Mouse (Mus musculus) heart, adult 8-10 months (tissue): Measurements from ENCODE around the gene Adora1. TPM values are rescaled to one million over a fixed set of nuclear protein-coding genes. Genes with fewer than 3 reads are reported as not detected.

Source experiments
- DNase-seq: peaks from one replicate; pipeline ENCODE4 v3.0.0; 2022; ENCODE audit warnings: low spot score
- total RNA-seq, 4 experiments: library from RNA; stranded (reverse); gene quantifications; 2 replicates each; pipeline ENCODE4 v1.2.4; 2022

Adora1 gene
- total RNA-seq, 4 experiments from 2014 or later = 8.6 to 14.1 (median 12.7) TPM

DNA sequence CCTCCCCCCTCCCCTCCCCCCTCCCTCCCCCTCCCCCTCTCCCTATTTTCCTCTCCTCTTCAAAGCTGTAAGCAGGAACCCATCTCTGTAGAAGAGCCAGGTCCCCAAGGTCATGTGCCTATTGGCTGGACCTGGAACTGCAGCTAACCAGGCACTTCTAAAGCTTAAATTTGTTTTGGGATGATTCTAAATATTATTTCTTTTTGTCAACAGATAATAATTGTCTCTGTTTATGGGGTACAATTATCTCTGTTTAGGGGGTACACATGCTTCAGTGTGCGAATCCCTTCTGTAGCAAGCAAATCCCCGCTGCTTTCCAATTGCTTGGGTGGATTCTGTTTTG, 18.6 kb downstream of the Adora1 start:
- no peak for DNase-seq

DNA sequence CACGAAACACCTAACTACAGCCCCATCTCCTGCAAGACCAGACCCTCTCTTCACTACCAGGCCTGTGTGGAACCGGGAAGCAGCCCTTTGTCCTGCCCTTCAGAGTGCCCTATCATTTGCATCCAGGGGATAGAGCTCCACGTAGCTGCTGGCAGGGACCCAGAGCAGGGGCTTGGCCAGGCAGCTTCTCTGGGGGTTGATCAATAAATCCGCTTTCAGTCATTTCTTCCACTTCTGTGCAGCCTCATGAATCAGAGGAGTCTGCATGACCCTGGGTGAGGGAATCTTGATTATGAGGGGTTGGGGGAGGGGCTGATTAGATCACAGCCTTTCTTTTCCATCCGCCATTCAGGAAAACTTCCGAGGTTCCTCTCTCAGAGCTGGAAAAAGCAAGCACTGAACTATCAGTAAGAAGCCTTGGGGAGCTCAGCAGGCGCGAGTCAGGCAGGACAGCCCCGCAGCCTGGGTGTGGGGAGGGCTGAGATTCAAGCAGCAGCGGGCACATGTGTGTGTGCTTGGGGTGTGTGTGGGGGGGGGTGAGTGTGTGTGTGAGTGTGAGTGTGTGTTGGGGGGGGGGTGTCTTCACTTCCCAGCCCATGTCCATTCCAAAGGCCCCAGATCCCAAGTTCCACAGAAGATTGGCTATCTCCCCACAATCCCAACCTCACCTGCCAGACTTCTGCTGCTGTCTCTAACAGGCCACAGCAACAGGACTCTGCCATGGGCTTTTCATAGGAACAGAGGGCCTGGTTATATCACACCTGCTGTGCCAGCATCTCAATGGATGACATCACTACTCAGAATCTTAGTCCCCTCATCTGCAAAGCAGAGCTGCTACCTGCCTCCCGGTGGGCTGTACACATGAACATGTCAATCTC, 19.2 kb downstream of the Adora1 start:
- DNase-seq = no peak

- no peak for DNase-seq
Observed at GRCm38 (mm10) chr1:134215059-134215458, 20.2 kb downstream of the Adora1 start.

DNA sequence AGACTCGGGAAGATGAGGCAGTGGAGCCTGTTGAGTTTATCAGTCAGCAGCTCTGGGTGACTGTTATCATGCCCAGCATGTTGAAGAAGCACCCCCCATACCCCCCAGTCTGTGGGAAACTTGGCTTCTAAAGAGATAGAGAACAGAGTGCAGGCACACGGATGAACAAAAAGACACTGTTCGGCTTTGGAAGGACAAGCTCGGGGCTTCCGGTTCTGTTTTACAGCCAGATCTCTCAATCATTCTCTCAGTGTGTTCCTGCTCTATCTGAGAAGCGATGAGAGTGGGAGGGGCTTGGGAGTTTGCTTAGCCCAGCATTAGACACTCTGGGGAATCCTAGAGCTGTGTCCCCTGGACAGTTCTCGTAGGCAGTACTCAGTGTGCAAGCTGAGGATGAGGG, 21.8 kb downstream of the Adora1 start:
- DNase-seq = no peak

GRCm38 (mm10) chr1:134212351-134212750, 22.9 kb downstream of the Adora1 start:
- DNase-seq = no peak

DNA sequence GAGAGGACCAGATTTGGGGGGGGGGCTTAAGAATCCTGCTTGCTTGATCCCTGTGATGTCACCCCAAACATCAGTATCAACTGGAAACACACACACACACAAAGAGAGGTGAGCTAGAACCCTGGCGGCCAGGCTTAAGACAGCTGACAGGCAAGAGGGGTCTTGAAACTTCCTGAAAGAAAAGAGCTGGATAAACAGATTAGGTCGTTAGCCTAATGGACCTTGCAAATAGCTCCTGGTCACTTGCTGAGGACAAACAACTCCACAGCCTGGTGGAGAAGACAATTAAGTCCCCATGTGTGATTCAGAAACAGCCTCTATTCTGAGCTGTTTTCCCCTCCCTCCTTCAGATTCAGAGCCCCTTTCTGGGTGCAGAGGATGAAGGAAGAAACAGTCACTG, 23.6 kb downstream of the Adora1 start:
- DNase-seq = no peak

DNA sequence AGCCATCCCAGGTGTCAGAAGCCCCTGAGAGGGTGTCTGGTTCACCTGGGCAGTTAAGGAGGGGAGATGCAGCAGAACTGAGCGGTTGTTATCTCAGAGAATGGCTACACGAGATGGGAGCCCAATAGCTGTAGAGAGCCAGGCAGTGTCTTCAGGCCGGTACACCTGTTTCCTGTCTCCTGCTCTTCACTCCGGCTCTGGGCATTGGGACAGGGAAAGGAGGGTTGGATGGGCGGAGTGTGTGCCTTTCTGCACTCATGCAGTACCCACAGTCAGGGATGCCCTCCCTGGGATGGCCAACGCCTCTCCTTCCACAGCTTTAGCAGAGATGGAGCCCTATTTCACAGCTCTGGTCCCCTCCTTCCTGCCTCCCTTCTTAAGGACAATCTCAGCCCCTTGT, 24.2 kb downstream of the Adora1 start:
- DNase-seq = no peak

DNA sequence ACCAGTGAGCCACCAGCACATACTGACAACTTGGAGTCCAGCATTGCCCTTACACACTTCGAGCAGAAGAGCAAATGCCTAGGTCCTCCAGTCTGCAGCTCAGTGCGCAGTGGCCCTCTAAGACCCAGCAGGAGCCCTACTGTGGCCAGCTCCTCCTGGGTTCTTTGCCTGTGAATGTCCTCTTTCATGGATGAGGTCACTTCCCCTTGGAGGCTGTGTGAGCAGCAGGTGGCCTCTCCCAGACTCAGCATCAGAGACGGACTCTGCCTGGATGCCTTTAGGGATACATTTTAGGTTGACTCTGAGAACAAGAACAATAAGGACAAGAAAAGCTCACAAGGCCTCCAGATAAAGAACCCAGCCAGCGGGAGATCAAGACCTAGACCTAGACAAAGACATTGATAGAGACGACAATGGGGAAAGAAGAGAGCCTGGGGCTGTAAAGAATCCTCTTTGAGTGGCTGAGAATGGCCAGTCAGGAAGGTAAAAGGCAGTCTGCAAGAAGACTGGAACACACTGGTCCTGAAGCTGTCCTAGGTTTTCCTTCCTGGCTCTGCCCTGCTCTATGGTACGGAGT, 25.0 kb downstream of the Adora1 start:
- no peak for DNase-seq

DNA sequence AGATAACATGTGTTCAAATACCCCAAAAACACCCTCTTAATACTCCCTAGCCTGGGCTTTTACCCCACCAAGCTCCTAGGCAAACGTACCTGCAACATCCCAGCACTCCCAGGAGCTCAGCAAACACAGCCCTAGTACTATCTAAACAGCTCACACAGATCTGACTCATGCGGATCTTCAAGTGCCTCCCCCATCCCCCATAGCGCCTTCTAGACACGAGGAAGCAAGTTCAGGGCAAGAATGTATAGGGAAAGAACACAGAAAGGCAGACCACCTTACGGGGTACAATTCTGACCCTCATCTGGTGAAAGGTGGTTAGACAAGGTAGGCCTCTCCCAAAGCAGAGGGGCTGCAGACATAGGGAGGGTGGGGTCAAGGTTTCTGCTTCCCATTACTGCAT, 29.1 kb downstream of the Adora1 start:
- DNase-seq = no peak

DNA sequence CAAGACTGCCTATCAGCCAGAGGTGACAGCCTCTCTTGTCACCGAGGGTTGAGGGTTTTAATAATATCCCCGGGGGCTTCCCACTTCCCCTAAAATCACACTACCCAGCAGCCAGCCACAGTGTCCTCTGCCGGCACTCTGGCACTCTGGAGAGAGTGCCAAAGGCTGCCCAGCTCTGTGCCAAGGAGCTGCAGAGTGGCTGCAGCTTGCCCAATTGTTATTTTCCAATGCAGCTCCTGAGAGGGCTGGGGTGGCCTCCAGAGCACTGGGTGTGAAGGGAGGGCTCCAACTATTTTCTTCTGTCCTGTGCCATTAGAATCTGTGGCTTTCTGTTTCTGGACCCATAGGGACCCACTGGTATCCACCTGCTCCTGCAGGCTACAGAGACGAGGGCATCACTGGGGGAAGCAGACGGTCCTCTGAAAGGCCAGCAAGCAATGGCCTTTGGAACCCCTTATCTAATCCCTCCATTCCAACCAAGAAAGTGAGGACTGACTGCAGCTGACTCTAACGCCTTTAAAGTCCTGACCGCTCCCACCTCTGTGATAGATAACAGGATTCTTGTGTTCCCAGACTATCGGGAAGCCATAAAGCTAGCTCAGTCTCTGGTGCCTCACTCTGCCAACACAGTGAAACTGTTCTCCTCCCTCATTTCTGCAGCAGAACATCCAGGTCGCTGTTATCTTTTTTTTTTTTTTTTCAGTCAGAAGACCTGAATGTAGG, 29.8 kb downstream of the Adora1 start:
- no peak for DNase-seq

DNA sequence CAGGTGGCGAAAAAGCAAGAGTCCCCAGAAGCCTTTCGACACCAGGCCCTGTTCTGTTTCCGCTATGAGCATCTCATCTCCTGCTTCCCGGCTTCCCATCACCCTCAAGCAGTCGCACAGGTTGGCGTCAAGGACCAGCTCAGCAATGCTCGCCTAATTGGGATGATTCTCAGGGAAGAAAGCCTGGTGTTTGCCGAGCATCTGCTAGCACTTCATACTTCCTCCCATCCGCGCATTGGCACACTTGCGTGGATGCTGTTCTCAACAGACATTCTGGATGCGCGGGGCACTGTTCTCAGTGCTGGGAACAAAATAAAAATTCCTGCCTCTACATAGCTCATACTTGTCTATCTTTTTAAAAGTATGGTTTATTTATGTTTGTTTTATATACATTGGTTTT, 31.0 kb downstream of the Adora1 start:
- DNase-seq = no peak

- DNase-seq = peak; percentile 28
Observed at GRCm38 (mm10) chr1:134201751-134202420, 33.3 kb downstream of the Adora1 start.

DNA sequence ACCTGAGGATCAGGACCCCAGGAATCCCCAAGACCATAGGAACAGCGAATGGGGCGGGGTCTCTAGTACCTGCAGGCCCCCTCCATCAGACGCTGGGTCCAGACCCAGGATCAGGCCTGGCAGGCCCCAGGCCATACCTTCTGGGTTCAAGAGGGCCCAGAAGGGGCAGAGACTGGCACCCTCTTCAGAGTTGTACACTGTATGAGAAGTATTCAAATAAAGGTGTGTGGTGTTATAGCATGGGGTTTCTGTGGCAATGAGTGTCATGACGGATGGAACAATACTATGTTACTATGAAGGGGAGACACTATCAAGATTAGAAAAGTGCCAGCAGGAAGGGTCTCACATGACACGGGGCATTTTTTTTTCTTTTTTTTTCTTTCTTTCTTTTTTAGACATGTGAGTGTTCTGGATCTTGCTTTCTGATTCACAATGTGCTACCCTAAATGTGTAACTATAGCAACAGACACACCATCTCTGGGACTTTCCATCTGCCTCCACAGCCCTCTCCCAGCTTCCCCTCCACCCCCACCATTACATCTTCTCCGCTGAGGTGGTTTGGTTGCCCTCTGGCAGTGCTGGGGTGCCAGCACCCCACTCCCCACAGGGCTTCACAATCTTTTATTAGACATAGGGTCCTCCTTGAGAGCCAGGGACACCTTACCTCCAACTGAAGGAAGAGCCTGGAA, 34.1 kb downstream of the Adora1 start:
- DNase-seq = no peak

- no peak for DNase-seq
Observed at GRCm38 (mm10) chr1:134200481-134200880, 34.8 kb downstream of the Adora1 start.

GRCm38 (mm10) chr1:134198197-134198995, 36.8 kb downstream of the Adora1 start:
- DNase-seq = no peak

- DNase-seq = no peak
Observed at GRCm38 (mm10) chr1:134197325-134197982, 37.8 kb downstream of the Adora1 start.

GRCm38 (mm10) chr1:134196386-134196785, 38.8 kb downstream of the Adora1 start:
- DNase-seq = peak; percentile 74

GRCm38 (mm10) chr1:134195979-134196378, 39.3 kb downstream of the Adora1 start:
- DNase-seq = peak; percentile 19

GRCm38 (mm10) chr1:134195571-134195970, 39.7 kb downstream of the Adora1 start:
- DNase-seq = no peak

DNA sequence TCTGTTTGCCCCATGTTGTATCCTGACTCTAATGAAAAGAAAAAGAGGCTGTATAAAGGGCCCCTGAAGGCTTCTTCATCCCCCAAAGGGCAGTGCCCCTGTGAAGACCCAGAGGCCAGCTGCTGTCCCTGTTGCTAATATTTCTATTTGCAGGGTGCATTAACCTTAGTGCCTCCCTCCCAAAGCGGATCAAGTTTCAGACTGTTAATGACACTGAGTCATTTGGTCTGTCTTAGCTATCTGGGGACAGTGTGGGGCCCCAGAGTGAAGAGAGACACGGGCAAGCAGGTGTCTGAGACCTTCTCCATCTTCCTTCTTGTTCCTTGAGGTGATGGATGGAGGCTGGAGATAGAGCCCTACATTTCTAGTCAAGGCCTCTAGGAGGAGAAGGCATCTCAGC, 40.1 kb downstream of the Adora1 start:
- DNase-seq = no peak
